Mouse (Mus musculus): ENCODE data around the gene Slc12a7.
A peak's percentile ranks its signal among the peaks of the same experiment; 100 is the strongest.
"Not testable (repeated sequence)": the region's sequence is repeated elsewhere in the genome, so short reads cannot be mapped to it uniquely, and the experiment has no call there.

Gene Slc12a7

DNA sequence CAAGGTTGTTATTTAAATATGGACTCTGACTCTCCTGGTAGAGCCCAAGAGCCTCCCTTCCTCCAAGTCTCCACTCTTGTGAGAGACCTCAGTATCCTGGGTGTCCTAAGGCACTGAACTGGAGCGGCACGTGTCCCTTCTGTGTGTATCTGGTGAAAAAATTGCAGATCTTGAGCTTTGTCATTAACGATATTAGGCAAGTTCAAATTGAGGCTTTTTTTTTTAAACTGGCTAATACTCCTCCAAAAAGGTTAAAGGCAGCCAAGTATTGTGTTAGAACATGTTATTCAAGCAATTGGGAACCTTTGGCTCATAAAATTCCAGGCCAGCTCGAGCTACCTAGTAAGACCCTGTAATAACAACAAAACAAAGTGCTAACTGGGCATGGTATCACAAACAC is 12.7 kb upstream of the Slc12a7 start:
- DNase-seq, result no peak

GRCm38 (mm10) chr13:73723081-73723668 is 9.7 kb upstream of the Slc12a7 start:
- peak in 1 of 2 experiments; percentile 38 for DNase-seq

DNA sequence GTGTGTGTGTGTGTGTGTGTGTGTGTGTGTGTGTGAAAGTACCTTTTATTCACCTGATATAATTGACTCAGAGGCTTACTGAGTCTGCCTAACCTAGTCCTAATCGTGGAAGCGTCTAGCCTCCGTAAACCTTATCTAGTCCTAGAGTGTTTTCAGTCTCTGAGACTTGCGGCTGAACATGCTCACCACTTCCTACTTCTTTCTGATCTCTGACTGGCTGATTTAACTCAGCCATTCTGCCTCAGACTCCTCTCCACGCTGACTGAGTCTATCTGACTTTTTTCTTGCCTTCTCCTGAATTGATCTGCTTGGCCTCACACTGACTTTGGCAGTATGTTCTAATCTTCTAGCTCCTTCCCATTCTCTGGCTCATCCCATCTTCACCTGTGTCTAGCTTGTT is 7.6 kb upstream of the Slc12a7 start:
- no peak for DNase-seq

GRCm38 (mm10) chr13:73727621-73728025 is 5.3 kb upstream of the Slc12a7 start:
- DNase-seq, result no peak

GRCm38 (mm10) chr13:73728633-73729032 is 4.3 kb upstream of the Slc12a7 start:
- no peak for DNase-seq

GRCm38 (mm10) chr13:73730913-73731312 is 2.0 kb upstream of the Slc12a7 start:
- no peak for DNase-seq

DNA sequence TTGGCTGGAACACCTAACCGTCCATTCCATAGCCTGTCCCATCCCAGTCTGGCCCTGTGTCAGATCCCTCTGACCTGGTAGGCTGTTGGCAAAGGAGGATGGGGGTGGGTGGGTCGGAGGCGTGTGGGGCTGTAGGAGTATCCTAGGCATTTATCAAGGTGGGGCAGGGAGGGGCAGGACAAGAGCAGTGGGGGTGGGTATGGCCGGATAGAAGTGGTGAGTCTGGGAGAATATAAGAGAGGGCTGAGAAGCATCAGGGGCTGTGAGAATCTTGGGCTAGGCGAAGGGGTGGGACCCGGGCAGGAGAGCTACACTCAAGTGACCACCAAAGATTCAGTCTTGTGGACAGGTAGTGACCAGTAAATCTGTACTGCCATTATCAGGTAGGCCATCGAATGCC is 659 bp upstream of the Slc12a7 start:
- DNase-seq, result no peak

GRCm38 (mm10) chr13:73734379-73734778 is 1.5 kb downstream of the Slc12a7 start:
- no peak for DNase-seq

- no peak for DNase-seq
These were observed 2.4 kb downstream of the Slc12a7 start for GRCm38 (mm10) chr13:73735270-73735669.

GRCm38 (mm10) chr13:73735928-73736327 is 3.0 kb downstream of the Slc12a7 start:
- DNase-seq, result no peak

- no peak for DNase-seq
These were observed 4.0 kb downstream of the Slc12a7 start for GRCm38 (mm10) chr13:73736943-73737342.

GRCm38 (mm10) chr13:73740399-73740944 is 7.6 kb downstream of the Slc12a7 start:
- not testable (repeated sequence) for DNase-seq

DNA sequence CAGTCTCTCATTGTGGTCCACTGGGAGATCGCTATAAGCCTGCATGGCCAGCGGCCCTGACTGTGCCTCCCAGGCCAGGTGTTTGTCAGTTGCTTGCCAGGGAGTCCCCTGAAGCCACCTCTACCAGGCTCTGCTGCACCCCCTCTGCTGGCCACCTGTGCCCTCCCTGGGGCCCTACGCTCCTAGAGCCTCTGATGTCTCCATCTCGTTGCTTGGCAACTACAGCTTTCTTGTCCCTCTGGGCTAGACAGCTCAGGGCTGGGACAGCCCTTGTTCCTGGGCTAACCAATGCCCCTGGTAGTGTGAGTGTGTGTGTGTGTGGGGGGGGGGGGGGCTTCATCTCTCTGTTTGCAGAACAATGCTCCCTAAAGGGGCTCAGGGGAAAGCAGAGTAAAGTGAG is 10.1 kb downstream of the Slc12a7 start:
- no peak for DNase-seq

GRCm38 (mm10) chr13:73743662-73744061 is 10.8 kb downstream of the Slc12a7 start:
- no peak for DNase-seq

DNA sequence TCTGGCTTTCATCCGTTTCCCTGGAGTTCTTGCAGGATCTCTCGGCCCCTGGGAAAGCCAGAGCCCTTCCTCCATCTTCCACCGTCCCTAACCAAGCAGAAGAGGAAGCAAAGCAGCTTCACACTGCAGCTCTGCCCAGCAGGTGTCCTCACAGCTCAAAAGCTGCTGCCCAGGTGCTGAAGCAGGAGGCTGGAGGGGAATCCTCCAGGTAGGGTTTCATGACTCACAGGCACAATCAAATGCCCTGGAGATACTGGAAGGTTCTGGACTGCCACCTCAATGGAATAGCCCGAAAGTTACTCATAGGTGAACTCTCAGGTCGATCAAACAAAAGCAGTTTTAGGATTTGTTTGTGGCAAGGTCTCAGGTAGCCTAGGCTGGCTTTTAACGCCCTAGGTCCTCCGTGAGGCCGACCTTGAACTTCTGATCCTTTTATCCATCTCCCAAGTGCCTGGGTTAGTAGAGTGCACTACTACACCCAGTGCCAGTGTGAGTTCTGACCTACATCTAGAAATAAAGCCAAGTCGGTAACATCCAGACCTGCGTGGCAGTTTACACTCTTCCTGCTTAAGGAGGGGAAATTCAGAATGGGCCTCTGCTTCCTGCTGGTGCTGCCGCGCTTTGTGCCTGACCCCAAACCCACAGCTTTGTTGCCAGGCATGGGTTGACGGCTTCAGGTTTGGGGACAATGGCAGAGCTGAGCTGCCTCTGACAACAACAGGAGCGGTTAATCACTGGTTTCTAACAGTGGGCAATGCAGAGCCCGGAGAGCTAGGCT is 16.0 kb downstream of the Slc12a7 start:
- peak in 1 of 2 experiments; percentile 23 for DNase-seq

GRCm38 (mm10) chr13:73750435-73750834 is 17.5 kb downstream of the Slc12a7 start:
- no peak for DNase-seq

- no peak for DNase-seq
These were observed 18.4 kb downstream of the Slc12a7 start for GRCm38 (mm10) chr13:73751284-73751683.

- DNase-seq, result no peak
These were observed 22.9 kb downstream of the Slc12a7 start for GRCm38 (mm10) chr13:73755809-73756208.

DNA sequence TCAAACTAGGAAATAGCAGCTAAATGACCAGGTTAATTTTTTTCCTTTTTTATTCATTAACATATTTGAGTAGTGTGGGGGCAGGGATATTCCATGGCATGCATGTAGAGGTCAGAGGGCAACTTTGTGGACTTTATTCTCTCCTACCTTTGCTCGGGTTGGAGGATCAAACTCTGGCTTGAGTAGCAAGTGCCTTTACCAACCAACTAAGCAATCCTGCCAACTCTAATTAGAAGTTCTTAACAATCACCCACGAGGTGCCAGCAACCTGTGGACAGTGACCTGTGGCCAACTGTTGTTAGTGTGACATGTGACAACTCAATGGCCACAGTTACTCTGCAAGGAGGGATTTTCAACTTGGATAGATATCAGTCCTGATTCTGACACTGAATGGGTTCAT is 24.0 kb downstream of the Slc12a7 start:
- DNase-seq, result no peak

GRCm38 (mm10) chr13:73757362-73757761 is 24.5 kb downstream of the Slc12a7 start:
- no peak for DNase-seq

DNA sequence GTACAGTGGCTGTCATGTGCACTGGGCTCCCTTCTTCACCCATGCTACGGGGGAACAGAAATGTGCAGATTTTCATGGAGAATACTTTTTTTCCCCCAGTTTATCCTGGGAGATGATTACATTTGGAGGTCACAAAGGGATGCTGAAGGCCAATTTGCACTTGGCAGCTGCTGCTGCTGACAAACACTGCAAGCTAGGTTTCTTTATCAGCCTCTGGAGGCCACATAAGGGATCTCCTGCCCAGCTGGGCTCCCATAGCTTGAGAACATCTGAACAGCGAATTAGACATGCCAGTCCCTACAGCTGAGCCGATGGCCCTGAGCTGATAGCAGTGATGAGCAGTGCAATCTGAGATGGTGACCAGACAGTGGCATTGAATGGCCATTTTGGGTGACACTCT is 26.7 kb downstream of the Slc12a7 start:
- no peak for DNase-seq

- DNase-seq, result no peak
These were observed 27.2 kb downstream of the Slc12a7 start for GRCm38 (mm10) chr13:73760126-73760525.

DNA sequence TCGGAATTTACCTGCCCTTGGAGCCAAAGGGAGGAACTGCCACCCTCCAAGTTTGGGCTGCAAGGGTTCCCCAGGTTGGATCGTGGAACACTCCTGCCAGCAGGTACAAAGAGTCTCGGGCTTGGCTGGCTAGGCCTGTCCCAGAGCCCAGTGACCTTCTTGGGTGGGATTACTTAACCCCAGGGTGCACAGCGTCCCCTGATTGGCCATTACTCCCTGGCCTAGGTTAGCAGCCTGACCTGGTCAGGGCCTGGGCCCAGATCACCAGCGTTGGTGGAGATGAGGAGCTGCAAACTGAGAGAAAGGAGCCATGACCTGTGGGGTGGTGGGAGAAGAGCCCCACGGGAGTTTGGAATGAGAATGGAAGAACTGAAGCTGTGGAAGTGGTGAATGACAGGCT is 30.0 kb downstream of the Slc12a7 start:
- no peak for DNase-seq
